In the genomic region with DNA sequence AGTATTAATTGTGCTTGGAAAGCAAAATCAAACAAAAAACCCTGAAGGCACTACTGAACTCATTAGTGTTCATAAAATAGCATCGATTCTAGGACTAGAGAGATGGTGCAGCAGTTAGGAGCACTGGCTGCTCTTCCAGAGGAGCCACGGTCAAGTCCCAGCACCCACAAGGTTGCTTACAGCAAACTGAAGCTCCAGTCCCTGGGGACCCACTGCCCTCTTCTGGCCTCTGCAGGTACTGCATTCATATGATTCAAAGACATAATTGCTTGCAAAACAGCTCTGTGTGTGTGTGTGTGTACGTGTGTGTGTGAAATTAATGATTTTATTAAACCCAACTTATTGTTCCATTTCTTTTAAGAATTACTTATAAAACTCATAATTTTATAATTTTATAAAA, we compare ENCODE assay signal across 8 mouse cellular contexts.
DNase-seq lines count a peak whose midpoint lies in the region; ATAC-seq and TF ChIP-seq lines count a peak whose summit lies in the region.

No protein-coding gene starts in this region.

- H3K27me3 ChIP-seq in midbrain, embryonic 10.5 days (ENCODE audit: low read depth, poor library complexity, severe bottlenecking), result no peaks in the 10 kb centered on the region
- no peaks in the 10 kb centered on the region for H3K27me3 ChIP-seq in midbrain, embryonic 15.5 days (replicated peaks)
- no peaks in the 10 kb centered on the region for H3K27me3 ChIP-seq in stomach, postnatal 0 days (ENCODE audit: control insufficient read depth, insufficient read depth, low read length)
- no peaks in the 10 kb centered on the region for H3K27me3 ChIP-seq in neural tube, embryonic 15.5 days (replicated peaks)

- H3K36me3 ChIP-seq in midbrain, embryonic 10.5 days, result no peaks in the 10 kb centered on the region; the same call in 1 of the 2 replicates
- no peaks in the 10 kb centered on the region for H3K36me3 ChIP-seq in midbrain, embryonic 15.5 days (replicated peaks)
- no peaks in the 10 kb centered on the region for H3K36me3 ChIP-seq in stomach, postnatal 0 days (ENCODE audit: control insufficient read depth, insufficient read depth, low read length)
- H3K36me3 ChIP-seq in neural tube, embryonic 15.5 days, result no peaks in the 10 kb centered on the region

- no peak overlapping the region for H3K27ac ChIP-seq in midbrain, embryonic 10.5 days (replicated peaks)
- H3K27ac ChIP-seq in midbrain, embryonic 15.5 days, result no peak overlapping the region
- H3K27ac ChIP-seq in stomach, postnatal 0 days (replicated peaks), result no peak overlapping the region
- H3K27ac ChIP-seq in neural tube, embryonic 15.5 days (replicated peaks), result no peak overlapping the region

- no peak for ATAC-seq in midbrain, embryonic 15.5 days (replicated peaks)
- ATAC-seq in stomach, postnatal 0 days (ENCODE audit: low FRiP score, low TSS enrichment), result no peak
- ATAC-seq in neural tube, embryonic 15.5 days (ENCODE audit: low FRiP score), result no peak

- H3K9ac ChIP-seq in midbrain, embryonic 15.5 days, result no peak overlapping the region
- H3K9ac ChIP-seq in stomach, postnatal 0 days (ENCODE audit: low read length), result no peak overlapping the region
- H3K9ac ChIP-seq in neural tube, embryonic 15.5 days (replicated peaks), result no peak overlapping the region

- peak; percentile 63 for TF ChIP-seq CTCF in stomach, postnatal 0 days (IDR thresholded peaks at IDR 0.05; ENCODE audit: low read depth)

- no peak overlapping the region for H3K4me2 ChIP-seq in midbrain, embryonic 15.5 days
- no peak overlapping the region for H3K4me2 ChIP-seq in stomach, postnatal 0 days (replicated peaks; ENCODE audit: low read depth)
- no peak overlapping the region for H3K4me2 ChIP-seq in neural tube, embryonic 15.5 days

- DNase-seq in cerebellum, postnatal 14 days, result peak; percentile 23 to 55
- no peak for DNase-seq in cerebellum, adult 11-12 months
- DNase-seq in midbrain, embryonic 10.5 days (ENCODE audit: low spot score), result peak; percentile 18
- peak; percentile 16 for DNase-seq in c-Kit-positive CD71-positive TER-119-positive erythroid progenitor cells, embryonic 14.5 days (ENCODE audit: low spot score)
- DNase-seq in stomach, postnatal 0 days (ENCODE audit: low spot score), result peak; percentile 21
- no peak for DNase-seq in right cerebral cortex, adult 2 months (ENCODE audit: low spot score in 2 of 2)

- H3K4me1 ChIP-seq in midbrain, embryonic 10.5 days, result no peaks in the 10 kb centered on the region
- H3K4me1 ChIP-seq in midbrain, embryonic 15.5 days, result no peaks in the 10 kb centered on the region
- no peaks in the 10 kb centered on the region for H3K4me1 ChIP-seq in stomach, postnatal 0 days (replicated peaks; ENCODE audit: control insufficient read depth, insufficient read depth)
- no peaks in the 10 kb centered on the region for H3K4me1 ChIP-seq in neural tube, embryonic 15.5 days

- 91% methylated on average over 3 of the region's 3 CpGs for WGBS in midbrain, embryonic 10.5 days
- WGBS in midbrain, embryonic 15.5 days, result 93% methylated on average over 3 of the region's 3 CpGs
- 89% methylated on average over 3 of the region's 3 CpGs for WGBS in stomach, postnatal 0 days
- 91% methylated on average over 3 of the region's 3 CpGs for WGBS in neural tube, embryonic 15.5 days

- H3K9me3 ChIP-seq in midbrain, embryonic 10.5 days (replicated peaks), result no peaks in the 10 kb centered on the region
- no peaks in the 10 kb centered on the region for H3K9me3 ChIP-seq in midbrain, embryonic 15.5 days
- H3K9me3 ChIP-seq in stomach, postnatal 0 days (ENCODE audit: control insufficient read depth, low read length), result no peaks in the 10 kb centered on the region
- no peaks in the 10 kb centered on the region for H3K9me3 ChIP-seq in neural tube, embryonic 15.5 days (replicated peaks)

- TF ChIP-seq EP300 in stomach, postnatal 0 days (optimal IDR thresholded peaks at IDR 0.05), result no peak

- H3K4me3 ChIP-seq in midbrain, embryonic 10.5 days, result no peak overlapping the region
- H3K4me3 ChIP-seq in midbrain, embryonic 15.5 days, result no peak overlapping the region
- no peak overlapping the region for H3K4me3 ChIP-seq in stomach, postnatal 0 days (ENCODE audit: low read depth, low read length)
- no peak overlapping the region for H3K4me3 ChIP-seq in neural tube, embryonic 15.5 days (replicated peaks)

Comparison
In these comparisons a context has a peak if more than half of its experiments do, and no peak if none do; other contexts are left out.
1. DNase-seq: peak in cerebellum, postnatal 14 days (2 of 2), midbrain, embryonic 10.5 days (single experiment), c-Kit-positive CD71-positive TER-119-positive erythroid progenitor cells, embryonic 14.5 days (single experiment) and stomach, postnatal 0 days (single experiment); none in cerebellum, adult 11-12 months (single experiment) and right cerebral cortex, adult 2 months (0 of 2).